22 mouse cellular contexts compared by ENCODE assay signal in the genomic region with DNA sequence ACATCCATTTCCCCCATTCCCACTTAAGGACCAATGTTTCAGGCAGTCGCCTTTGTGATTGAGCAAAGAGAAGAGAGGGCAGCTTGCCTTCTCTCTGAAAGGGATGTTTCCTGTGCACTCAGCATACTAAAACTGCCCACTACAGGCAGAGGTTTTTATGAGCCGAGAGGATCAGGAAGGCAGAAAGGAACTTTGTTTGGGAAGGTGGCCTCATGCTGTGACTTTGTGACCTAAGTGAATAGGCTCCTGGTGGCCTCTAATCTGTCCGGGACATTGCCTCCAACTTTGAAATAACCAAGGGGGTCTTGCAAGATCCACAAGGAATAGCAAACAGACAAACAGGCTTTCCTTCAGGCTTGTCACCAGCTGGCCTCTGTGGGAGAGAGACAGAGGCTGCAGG. TPM values are rescaled to one million over a fixed set of nuclear protein-coding genes. Genes with fewer than 3 reads are reported as not detected.
DNase-seq lines count a peak whose midpoint lies in the region; ATAC-seq and TF ChIP-seq lines count a peak whose summit lies in the region.
"Had no signal": no experiment of that assay in that cellular context is flagged by ENCODE, and none has a peak within 500 bp of the region (broad histone marks: within the 10 kb centered on the region; RNA-seq: fewer than 3 reads in every experiment).

No protein-coding gene starts in this region.

- ATAC-seq in neural tube, embryonic 13.5 days (ENCODE audit: low read depth): no peak
- no peak for ATAC-seq in neural tube, embryonic 15.5 days (ENCODE audit: low FRiP score)
- ATAC-seq: forebrain, embryonic 13.5 days; forebrain, postnatal 0 days had no signal

- no peak overlapping the region for H3K9ac ChIP-seq in heart, adult 2 months (ENCODE audit: low read depth, low read length)
- H3K9ac ChIP-seq in neural tube, embryonic 13.5 days: no peak overlapping the region
- H3K9ac ChIP-seq in neural tube, embryonic 15.5 days (replicated peaks): no peak overlapping the region
- H3K9ac ChIP-seq: forebrain, embryonic 13.5 days; forebrain, postnatal 0 days; heart, embryonic 15.5 days; hindbrain, embryonic 12.5 days had no signal

- H3K4me1 ChIP-seq in heart, adult 2 months (ENCODE audit: control insufficient read depth, insufficient read depth, low read length): peaks cover 50% of the 10 kb centered on the region
- peaks cover 29% of the 10 kb centered on the region for H3K4me1 ChIP-seq in neural tube, embryonic 13.5 days (replicated peaks)
- H3K4me1 ChIP-seq in neural tube, embryonic 15.5 days: peaks cover 17% of the 10 kb centered on the region
- peaks cover 53% of the 10 kb centered on the region for H3K4me1 ChIP-seq in brown adipose tissue, adult 24 weeks (ENCODE audit: control insufficient read depth, insufficient read depth, insufficient read length, low read length)
- H3K4me1 ChIP-seq in thymus, adult 2 months (replicated peaks; ENCODE audit: control insufficient read depth, insufficient read depth, low read length): no peaks in the 10 kb centered on the region; the same call in 1 of the 2 replicates

- H3K9me3 ChIP-seq in neural tube, embryonic 13.5 days: no peaks in the 10 kb centered on the region
- H3K9me3 ChIP-seq in neural tube, embryonic 15.5 days (replicated peaks): no peaks in the 10 kb centered on the region
- H3K9me3 ChIP-seq: embryonic facial prominence, embryonic 10.5 days; forebrain, embryonic 13.5 days; G1E; heart, embryonic 15.5 days; hindbrain, embryonic 12.5 days had no signal

- no peak overlapping the region for H3K4me2 ChIP-seq in neural tube, embryonic 13.5 days
- no peak overlapping the region for H3K4me2 ChIP-seq in neural tube, embryonic 15.5 days
- H3K4me2 ChIP-seq: forebrain, embryonic 13.5 days; heart, embryonic 11.5 days; heart, embryonic 15.5 days; hindbrain, embryonic 12.5 days had no signal

- H3K27me3 ChIP-seq in heart, adult 2 months (ENCODE audit: control insufficient read depth, insufficient read depth, low read length): no peaks in the 10 kb centered on the region
- no peaks in the 10 kb centered on the region for H3K27me3 ChIP-seq in neural tube, embryonic 13.5 days
- H3K27me3 ChIP-seq in neural tube, embryonic 15.5 days (replicated peaks): no peaks in the 10 kb centered on the region
- H3K27me3 ChIP-seq in thymus, adult 2 months (ENCODE audit: control insufficient read depth, insufficient read depth, low read length): no peaks in the 10 kb centered on the region
- H3K27me3 ChIP-seq: CH12.LX; forebrain, embryonic 13.5 days; heart, embryonic 15.5 days; hindbrain, embryonic 12.5 days had no signal

- intact Hi-C loops in heart, adult 2 months (cut with DNase I): loop anchor here (10.0 kb wide), 1 partner anchor 385 kb away; the partner anchor contains the start of genes Hsp90b1 and Ttc41
- intact Hi-C loops in heart, postnatal 36 days (cut with DNase I): no loop called here

- no peaks in the 10 kb centered on the region for H3K79me2 ChIP-seq in heart, adult 2 months (replicated peaks; ENCODE audit: control insufficient read depth, insufficient read depth, low read length)

- TF ChIP-seq CTCF in heart, adult 2 months (IDR thresholded peaks at IDR 0.05): no peak
- TF ChIP-seq CTCF in layer of hippocampus, adult 2 months (conservative IDR thresholded peaks at IDR 0.05): no peak
- no peak for TF ChIP-seq CTCF in thymus, adult 2 months (IDR thresholded peaks at IDR 0.05; ENCODE audit: borderline replicate concordance, control insufficient read depth, extremely low read depth, insufficient read depth, low read length, poor library complexity)

- WGBS in heart, adult 2 months: 51% methylated on average over 3 of the region's 3 CpGs
- 2% methylated on average over 3 of the region's 3 CpGs for whole genome bisulfite sequencing in neural tube, embryonic 13.5 days
- WGBS in neural tube, embryonic 15.5 days: 12% methylated on average over 3 of the region's 3 CpGs
- WGBS in thymus, adult 2 months: 88% methylated on average over 3 of the region's 3 CpGs

- no peak for TF ChIP-seq EP300 in heart, adult 2 months (IDR thresholded peaks at IDR 0.05; ENCODE audit: insufficient read depth, low read depth, low read length)

- no peak overlapping the region for H3K4me3 ChIP-seq in heart, adult 2 months
- no peak overlapping the region for H3K4me3 ChIP-seq in layer of hippocampus, adult 2 months
- H3K4me3 ChIP-seq in neural tube, embryonic 13.5 days: no peak overlapping the region
- no peak overlapping the region for H3K4me3 ChIP-seq in neural tube, embryonic 15.5 days (replicated peaks)
- no peak overlapping the region for H3K4me3 ChIP-seq in brown adipose tissue, adult 24 weeks (ENCODE audit: insufficient read depth, low read depth, low read length)
- no peak overlapping the region for H3K4me3 ChIP-seq in thymus, adult 2 months (ENCODE audit: control insufficient read depth, insufficient read depth, low read length)
- H3K4me3 ChIP-seq: embryonic facial prominence, embryonic 10.5 days; forebrain, embryonic 13.5 days; heart, embryonic 15.5 days; hindbrain, embryonic 12.5 days had no signal

- H3K36me3 ChIP-seq in heart, adult 2 months (ENCODE audit: control insufficient read depth, insufficient read depth, low read length): peaks cover 53% of the 10 kb centered on the region
- H3K36me3 ChIP-seq in neural tube, embryonic 13.5 days: no peaks in the 10 kb centered on the region
- no peaks in the 10 kb centered on the region for H3K36me3 ChIP-seq in neural tube, embryonic 15.5 days
- no peaks in the 10 kb centered on the region for H3K36me3 ChIP-seq in thymus, adult 2 months (ENCODE audit: control insufficient read depth, insufficient read depth, low read length)
- H3K36me3 ChIP-seq: heart, embryonic 15.5 days; hindbrain, embryonic 12.5 days had no signal

- DNase-seq in heart, adult 2 months: no peak
- no peak for DNase-seq in heart, postnatal 36 days
- DNase-seq in layer of hippocampus, adult 2 months (ENCODE audit: low spot score in 2 of 2): no peak
- no peak for DNase-seq in layer of hippocampus, postnatal 10 days (ENCODE audit: low spot score in 2 of 2)
- no peak for DNase-seq in thymus, adult 2 months
- DNase-seq: adrenal gland, adult 2 months; adrenal gland, postnatal 25 days; cerebellum, adult 2 months; forebrain, postnatal 0 days; gastrocnemius, postnatal 36 days; heart, adult 18-20 months; heart, postnatal 14 days had no signal

- peak overlapping the region; percentile 32 for H3K27ac ChIP-seq in heart, adult 2 months
- H3K27ac ChIP-seq in layer of hippocampus, adult 2 months: 0 out of 2 replicates have a peak overlapping the region, but pooled peaks have one; percentile 7
- H3K27ac ChIP-seq in neural tube, embryonic 13.5 days (replicated peaks): 0 out of 2 replicates have a peak overlapping the region, but pooled peaks have one; percentile 14
- H3K27ac ChIP-seq in neural tube, embryonic 15.5 days (replicated peaks): no peak overlapping the region
- H3K27ac ChIP-seq in brown adipose tissue, adult 24 weeks (replicated peaks; ENCODE audit: low read depth, low read length): peak overlapping the region; percentile 29
- no peak overlapping the region for H3K27ac ChIP-seq in thymus, adult 2 months (ENCODE audit: control insufficient read depth, insufficient read depth, low read length)
- H3K27ac ChIP-seq: embryonic facial prominence, embryonic 10.5 days; forebrain, embryonic 13.5 days; heart, embryonic 15.5 days; hindbrain, embryonic 12.5 days had no signal

- no peak for TF ChIP-seq POLR2A in heart, adult 2 months (IDR thresholded peaks at IDR 0.05; ENCODE audit: insufficient read depth, low read depth, low read length)
- no peak for TF ChIP-seq POLR2A in thymus, adult 2 months (IDR thresholded peaks at IDR 0.05; ENCODE audit: control insufficient read depth, extremely low read depth, insufficient read depth, low read length, poor library complexity)

RNA-seq across cellular contexts. Expression of gene Timp3, which starts 19.4 kb away (rescaled TPM):
- 100 to 1,000 TPM; 154 to 174 TPM for total RNA-seq in heart, adult 2 months (2021)
- 80.2 and 114 TPM in 2 replicates for polyA plus RNA-seq in heart, adult 2 months (2012; rRNA removed)
- total RNA-seq in heart, postnatal 36 days (2021): 100 to 1,000 TPM; 165 to 209 TPM
- total RNA-seq in layer of hippocampus, adult 2 months (2021): 10 to 100 TPM; 61.8 to 62.0 TPM
- total RNA-seq in layer of hippocampus, postnatal 10 days (2021): 10 to 100 TPM; 54.9 to 59.8 TPM
- 51.2 and 52.4 TPM in 2 replicates for polyA plus RNA-seq in neural tube, embryonic 13.5 days (2015; fragmentation: Nextera tagmentation; extraction: Ambion mirVana)
- 51.6 and 57.1 TPM in 2 replicates for polyA plus RNA-seq in neural tube, embryonic 15.5 days (2015; fragmentation: Nextera tagmentation; extraction: Ambion mirVana)
- 63.4 and 130 TPM in 2 replicates for polyA plus RNA-seq in brown adipose tissue, adult 24 weeks (2012; ENCODE audit: insufficient read depth, insufficient read length, missing spikeins)
- 30.5 and 39.7 TPM in 2 replicates for polyA plus RNA-seq in thymus, adult 2 months (2012; rRNA removed)

Comparison
In these comparisons a context has a peak if more than half of its experiments do, and no peak if none do; other contexts are left out.
1. H3K27ac ChIP-seq: peak in heart, adult 2 months (single experiment), layer of hippocampus, adult 2 months (single experiment), neural tube, embryonic 13.5 days (single experiment) and brown adipose tissue, adult 24 weeks (single experiment); none in neural tube, embryonic 15.5 days (single experiment) and thymus, adult 2 months (single experiment).